Mouse (Mus musculus) urinary bladder, postnatal 36 days (tissue): ENCODE measurements at regions not wholly inside any gene's neighbourhood (a gene's known extent, or its start where the extent isn't known, plus 50 kb on each side); places are given as distances from the start of the nearest gene placed in this dataset.

Experiments used
- DNase-seq, 2 experiments: peaks; one replicate each; pipeline ENCODE4 v3.0.0; 2022; ENCODE audit warnings: low spot score in 2 of 2, mixed read lengths in 1 of 2

DNA sequence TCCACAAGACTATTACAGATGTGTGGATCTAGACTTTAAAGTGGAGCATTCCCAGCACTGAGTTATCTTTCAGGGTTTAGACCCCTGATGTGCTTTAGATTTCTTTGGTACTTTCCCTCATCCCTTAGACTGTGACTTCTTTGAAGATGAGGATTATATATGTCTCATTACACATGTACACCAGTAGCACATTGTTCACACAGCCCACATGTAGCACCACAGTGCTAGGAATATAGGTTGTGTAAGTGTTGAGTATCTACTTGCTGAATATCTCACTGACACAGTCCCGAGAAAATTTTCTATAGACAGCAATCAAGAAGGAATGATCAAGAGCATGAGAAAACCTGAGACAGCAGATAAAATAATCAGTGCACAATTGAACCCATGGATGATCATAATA, 243.4 kb upstream of the Brinp1 start:
- DNase-seq, result no peak

DNA sequence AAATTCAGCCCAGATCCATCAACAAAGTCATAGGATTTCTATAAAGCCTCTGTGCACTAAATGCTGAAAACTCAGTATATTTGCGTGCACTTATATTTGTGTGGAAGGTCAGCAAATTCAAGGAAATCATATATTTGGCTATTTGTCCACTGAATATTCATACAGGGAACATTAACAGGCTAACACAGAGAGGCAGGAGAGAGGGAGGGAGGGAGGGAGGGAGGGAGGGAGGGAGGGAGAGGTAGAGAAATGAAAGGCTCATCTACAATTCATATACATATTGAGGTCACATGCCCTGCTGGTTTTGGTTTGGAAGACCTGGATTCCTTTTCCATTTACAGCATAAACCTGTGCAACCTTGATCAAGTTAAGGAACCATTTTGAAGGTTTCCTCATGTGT, 241.9 kb upstream of the Brinp1 start:
- DNase-seq, result no peak

DNA sequence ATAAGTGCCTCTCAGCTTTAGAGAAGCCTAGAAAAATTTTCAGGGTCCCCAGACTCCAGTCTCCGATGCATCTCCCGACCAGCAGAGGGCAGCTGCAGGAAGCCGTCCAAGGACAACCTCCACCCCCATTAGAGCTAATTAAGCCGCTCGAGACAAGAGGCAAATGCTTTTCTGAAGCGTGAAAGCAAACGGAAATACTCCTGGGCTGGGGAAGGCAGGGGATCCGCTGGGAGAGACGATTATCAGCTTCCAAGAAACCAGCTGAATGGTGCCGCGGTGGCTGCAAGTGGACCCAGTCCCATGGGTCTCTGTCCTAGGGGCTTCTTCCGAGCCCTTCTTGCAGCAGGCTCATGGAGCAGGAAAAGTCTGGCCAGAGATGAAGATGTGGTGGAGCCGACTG, 241.4 kb upstream of the Brinp1 start:
- DNase-seq, result peak in 1 of 2 experiments; percentile 20
